Mouse (Mus musculus) liver, adult 2 months (tissue): Measurements from ENCODE around the gene Prkar2b.

Experiments used
- CTCF ChIP-seq: fragments of 200-500 bp; IDR thresholded peaks from 2 replicates; pipeline ENCODE4 v1.5.1; 2011; ENCODE audit warnings: low read depth, low read length, control low read depth
- POLR2A ChIP-seq: fragments of 200-500 bp; IDR thresholded peaks from 2 replicates; pipeline ENCODE4 v1.6.1; 2011; ENCODE audit warnings: low read length, control low read depth; ENCODE audit not compliant: insufficient read depth; ENCODE audit errors: extremely low read depth

- no peak for TF ChIP-seq CTCF
- no peak for TF ChIP-seq POLR2A
These were observed 23.5 kb upstream of the Prkar2b start for GRCm38 (mm10) chr12:32084601-32085000.
